Comparison of ENCODE assay signal across 15 mouse cellular contexts in the genomic region with DNA sequence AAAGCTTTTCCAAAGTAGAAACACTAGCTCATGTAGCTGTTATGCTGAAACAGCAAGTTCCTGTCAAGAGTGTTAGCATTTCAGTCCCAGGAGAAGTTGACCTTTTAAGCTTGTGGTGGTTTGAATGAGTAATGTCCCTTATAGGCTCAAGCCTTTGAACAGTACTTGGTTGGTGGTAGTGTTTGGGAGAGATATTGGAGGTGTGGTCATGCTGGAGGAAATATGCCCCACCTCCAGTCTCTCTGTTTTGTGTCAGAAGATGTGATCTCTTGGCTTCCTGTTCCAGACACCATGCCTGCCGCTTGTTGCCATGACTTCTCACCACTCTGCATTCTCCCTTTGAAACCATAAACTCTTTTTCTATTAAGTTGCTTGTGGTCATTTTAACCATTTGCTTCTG.
DNase-seq lines count a peak whose midpoint lies in the region; ATAC-seq and TF ChIP-seq lines count a peak whose summit lies in the region.
"Had no signal": no experiment of that assay in that cellular context is flagged by ENCODE, and none has a peak within 500 bp of the region (broad histone marks: within the 10 kb centered on the region; RNA-seq: fewer than 3 reads in every experiment).

No protein-coding gene starts in this region.

- no peak for TF ChIP-seq CTCF in MEL (IDR thresholded peaks at IDR 0.05 in 2 of 3, conservative IDR thresholded peaks at IDR 0.05 in 1 of 3; ENCODE audit: control insufficient read depth in 1 of 3, insufficient read depth in 1 of 3, low read depth in 2 of 3, low read length in 3 of 3, poor library complexity in 1 of 3, severe bottlenecking in 1 of 3)
- TF ChIP-seq CTCF in left cerebral cortex, adult 2 months (IDR thresholded peaks at IDR 0.05), result no peak

- H3K4me2 ChIP-seq in midbrain, embryonic 16.5 days (ENCODE audit: low read length), result no peak overlapping the region
- H3K4me2 ChIP-seq: neural tube, embryonic 13.5 days had no signal

- H3K9me3 ChIP-seq in MEL (replicated peaks; ENCODE audit: insufficient read depth, low read length), result no peaks in the 10 kb centered on the region
- no peaks in the 10 kb centered on the region for H3K9me3 ChIP-seq in midbrain, embryonic 16.5 days (replicated peaks; ENCODE audit: control insufficient read depth, low read length, poor library complexity, severe bottlenecking)
- H3K9me3 ChIP-seq: neural tube, embryonic 13.5 days had no signal

- WGBS in midbrain, embryonic 16.5 days, result 96% methylated on average over 1 of the region's 1 CpGs

- intact Hi-C loops in left cerebral cortex, adult 2 months (cut with DNase I), result no loop called here

- peak in 1 of 2 experiments; percentile 41; a peak in 3 of 4 replicates for TF ChIP-seq EP300 in MEL (IDR thresholded peaks at IDR 0.05; ENCODE audit: low read depth in 1 of 2, low read length in 2 of 2)

- no peak for TF ChIP-seq POLR2A in MEL (IDR thresholded peaks at IDR 0.05; ENCODE audit: control insufficient read depth in 1 of 2, insufficient read depth in 1 of 2, low read depth in 1 of 2, low read length in 2 of 2, poor library complexity in 1 of 2)

- ATAC-seq in midbrain, embryonic 16.5 days, result no peak

- no peaks in the 10 kb centered on the region; the same call in 1 of the 2 replicates for H3K79me2 ChIP-seq in MEL (ENCODE audit: control insufficient read depth, insufficient read depth, low read length, poor library complexity)

- H3K4me1 ChIP-seq in MEL (ENCODE audit: control insufficient read depth in 1 of 2, insufficient read depth in 2 of 2, low read length in 2 of 2), result peaks cover 3 to 10% of the 10 kb centered on the region in 2 experiments
- H3K4me1 ChIP-seq in midbrain, embryonic 16.5 days (ENCODE audit: control insufficient read depth, insufficient read depth, low read length), result 0 out of 2 replicates have a peak, but pooled peaks cover 3% of the 10 kb centered on the region

- H3K27ac ChIP-seq in MEL (ENCODE audit: control insufficient read depth, low read depth, low read length), result no peak overlapping the region
- no peak overlapping the region for H3K27ac ChIP-seq in midbrain, embryonic 16.5 days (ENCODE audit: low read length)
- no peak overlapping the region for H3K27ac ChIP-seq in left cerebral cortex, adult 2 months
- H3K27ac ChIP-seq: macrophage; neural tube, embryonic 13.5 days had no signal

- H3K36me3 ChIP-seq in MEL (ENCODE audit: control insufficient read depth in 1 of 2, insufficient read depth in 2 of 2, low read length in 2 of 2), result peaks cover under 1 to 16% of the 10 kb centered on the region in 2 experiments; a peak in 3 of 4 replicates
- H3K36me3 ChIP-seq in midbrain, embryonic 16.5 days (ENCODE audit: control insufficient read depth, insufficient read depth, low read length), result no peaks in the 10 kb centered on the region
- H3K36me3 ChIP-seq: neural tube, embryonic 13.5 days had no signal

- H3K9ac ChIP-seq in MEL (ENCODE audit: control insufficient read depth, low read depth, low read length, poor library complexity, severe bottlenecking), result no peak overlapping the region
- no peak overlapping the region for H3K9ac ChIP-seq in midbrain, embryonic 16.5 days (ENCODE audit: low read depth, low read length)
- H3K9ac ChIP-seq: neural tube, embryonic 13.5 days had no signal

- no peak for TF ChIP-seq RAD21 in MEL (IDR thresholded peaks at IDR 0.05; ENCODE audit: low read depth, low read length)

- no peaks in the 10 kb centered on the region for H3K27me3 ChIP-seq in MEL (ENCODE audit: control insufficient read depth in 1 of 2, insufficient read depth in 2 of 2, low read length in 2 of 2)
- H3K27me3 ChIP-seq in midbrain, embryonic 16.5 days (ENCODE audit: control insufficient read depth, insufficient read depth, low read depth, low read length), result no peaks in the 10 kb centered on the region
- H3K27me3 ChIP-seq: neural tube, embryonic 13.5 days had no signal

- DNase-seq in heart, adult 11 months, result peak; percentile 70
- DNase-seq in heart, postnatal 4 days, result no peak
- peak; percentile 88 for DNase-seq in MEL (ENCODE audit: low read depth, low spot score)
- peak; percentile 20 for DNase-seq in liver
- peak; percentile 44 for DNase-seq in skeletal muscle tissue, adult 2 months (ENCODE audit: low read depth, low spot score)
- DNase-seq in left cerebral cortex, adult 2 months (ENCODE audit: extremely low spot score in 1 of 2, low spot score in 2 of 2), result no peak
- DNase-seq in adrenal gland, adult 8-10 months, result no peak
- DNase-seq: adrenal gland, adult 2 months; B cell, adult 2 months; cerebellum, adult 9-10 months; gastrocnemius, postnatal 10 days; heart, postnatal 36 days had no signal

- H3K4me3 ChIP-seq in MEL (ENCODE audit: control insufficient read depth in 1 of 2, insufficient read depth in 1 of 2, low read depth in 2 of 2, low read length in 2 of 2), result no peak overlapping the region
- H3K4me3 ChIP-seq in midbrain, embryonic 16.5 days (ENCODE audit: low read depth, low read length), result no peak overlapping the region
- H3K4me3 ChIP-seq in left cerebral cortex, adult 2 months, result no peak overlapping the region
- H3K4me3 ChIP-seq: neural tube, embryonic 13.5 days had no signal

TF ChIP-seq in MEL, 35 proteins besides CTCF, POLR2A, EP300 and RAD21:
- TF ChIP-seq CHD1 (IDR thresholded peaks at IDR 0.05; ENCODE audit: low read depth, low read length), result no peak
- TF ChIP-seq ELF1 (IDR thresholded peaks at IDR 0.05; ENCODE audit: low read depth, low read length), result peak; percentile 24; the same call in 1 of the 2 replicates
- TF ChIP-seq POLR2AphosphoS5 (IDR thresholded peaks at IDR 0.05; ENCODE audit: borderline replicate concordance, low read depth, low read length), result no peak
- TF ChIP-seq HCFC1 (IDR thresholded peaks at IDR 0.05; ENCODE audit: low read depth, low read length), result no peak
- TF ChIP-seq MAX (IDR thresholded peaks at IDR 0.05; ENCODE audit: low read length), result peak; percentile 54
- TF ChIP-seq BHLHE40 (IDR thresholded peaks at IDR 0.05; ENCODE audit: borderline replicate concordance, low read depth, low read length), result no peak
- no peak for TF ChIP-seq NELFE (IDR thresholded peaks at IDR 0.05; ENCODE audit: low read depth, low read length)
- TF ChIP-seq ETS1 (IDR thresholded peaks at IDR 0.05; ENCODE audit: low read depth, low read length), result 0 out of 2 replicates have a peak, but pooled peaks have one; percentile 22
- no peak for TF ChIP-seq JUND (IDR thresholded peaks at IDR 0.05; ENCODE audit: low read depth, low read length)
- TF ChIP-seq MYC (IDR thresholded peaks at IDR 0.05; ENCODE audit: low read depth, low read length), result peak; percentile 65; the same call in 1 of the 2 replicates
- TF ChIP-seq NRF1 (IDR thresholded peaks at IDR 0.05; ENCODE audit: insufficient read depth, low read depth, low read length, poor library complexity, severe bottlenecking), result no peak
- TF ChIP-seq MEF2A (IDR thresholded peaks at IDR 0.05; ENCODE audit: extremely low read depth, insufficient replicate concordance, low read depth, low read length, poor library complexity, severe bottlenecking), result no peak
- no peak for TF ChIP-seq ZKSCAN1 (IDR thresholded peaks at IDR 0.05; ENCODE audit: low read depth, low read length)
- no peak for TF ChIP-seq ZNF384 (IDR thresholded peaks at IDR 0.05; ENCODE audit: low read depth, low read length)
- TF ChIP-seq MYB (IDR thresholded peaks at IDR 0.05; ENCODE audit: low read depth, low read length), result no peak
- no peak for TF ChIP-seq TAL1 (IDR thresholded peaks at IDR 0.05; ENCODE audit: low read length)
- TF ChIP-seq USF2 (IDR thresholded peaks at IDR 0.05; ENCODE audit: borderline replicate concordance in 1 of 2, insufficient read depth in 1 of 2, low read depth in 1 of 2, low read length in 2 of 2), result no peak
- no peak for TF ChIP-seq TCF12 (IDR thresholded peaks at IDR 0.05; ENCODE audit: low read depth, low read length)
- no peak for TF ChIP-seq POLR2AphosphoS2 (IDR thresholded peaks at IDR 0.05; ENCODE audit: low read length)
- peak; percentile 84 for TF ChIP-seq MXI1 (IDR thresholded peaks at IDR 0.05; ENCODE audit: low read depth, low read length)
- TF ChIP-seq TBP (IDR thresholded peaks at IDR 0.05; ENCODE audit: low read depth, low read length), result peak; percentile 50; the same call in 1 of the 2 replicates
- no peak for TF ChIP-seq USF1 (IDR thresholded peaks at IDR 0.05; ENCODE audit: low read depth, low read length)
- no peak for TF ChIP-seq UBTF (IDR thresholded peaks at IDR 0.05; ENCODE audit: borderline replicate concordance, insufficient read depth, low read depth, low read length)
- TF ChIP-seq GATA1 (IDR thresholded peaks at IDR 0.05; ENCODE audit: low read depth, low read length), result peak; percentile 38
- no peak for TF ChIP-seq ZC3H11A (IDR thresholded peaks at IDR 0.05; ENCODE audit: low read depth, low read length)
- TF ChIP-seq MAFK (IDR thresholded peaks at IDR 0.05; ENCODE audit: borderline replicate concordance, low read depth, low read length), result peak; percentile 69
- TF ChIP-seq KAT2A (conservative IDR thresholded peaks at IDR 0.05; ENCODE audit: low read depth, low read length), result no peak
- TF ChIP-seq CHD2 (IDR thresholded peaks at IDR 0.05; ENCODE audit: low read length), result no peak
- TF ChIP-seq SIN3A (IDR thresholded peaks at IDR 0.05; ENCODE audit: low read length), result peak; percentile 71

Comparison
In these comparisons a context has a peak if more than half of its experiments do, and no peak if none do; other contexts are left out.
1. DNase-seq: peak in heart, adult 11 months (single experiment), MEL (single experiment), liver (single experiment) and skeletal muscle tissue, adult 2 months (single experiment); none in heart, postnatal 4 days (single experiment), left cerebral cortex, adult 2 months (0 of 2) and adrenal gland, adult 8-10 months (single experiment).